Mouse (Mus musculus) midbrain, embryonic 14.5 days (tissue): ENCODE results near the gene Mynn. TPM values are rescaled to one million over a fixed set of nuclear protein-coding genes. Genes with fewer than 3 reads are reported as not detected.
"Not testable (repeated sequence)": the region's sequence is repeated elsewhere in the genome, so short reads cannot be mapped to it uniquely, and the experiment has no call there.

Experiments used
- ATAC-seq: fragments of 200-750 bp; cut with Nextera tagmentation; 2 replicates; pipeline ENCODE4 v1.8.0; 2017; ENCODE audit warnings: moderate number of reproducible peaks, moderate library complexity; ENCODE audit not compliant: low FRiP score, low TSS enrichment
- DNase-seq: peaks from one replicate; pipeline ENCODE4 v3.0.0-alpha.2; 2015
- H3K27ac ChIP-seq: fragments of 300-500 bp; sonication (generic); replicated peaks from 2 replicates; pipeline ENCODE4 v1.5.1; 2014; ENCODE audit warnings: mild to moderate bottlenecking, low read depth, low read length, moderate library complexity
- H3K27me3 ChIP-seq: fragments of 300-500 bp; sonication (generic); 2 replicates; pipeline ENCODE4 v1.6.1; 2014; ENCODE audit warnings: low read length, control low read depth, mixed read lengths; ENCODE audit not compliant: control insufficient read depth, insufficient read depth
- H3K36me3 ChIP-seq: fragments of 300-500 bp; sonication (generic); 2 replicates; pipeline ENCODE4 v1.6.1; 2014; ENCODE audit warnings: low read length, control low read depth; ENCODE audit not compliant: control insufficient read depth, insufficient read depth
- H3K4me1 ChIP-seq: fragments of 300-500 bp; sonication (generic); 2 replicates; pipeline ENCODE4 v1.6.1; 2014; ENCODE audit warnings: mild to moderate bottlenecking, antibody characterized with exemption, low read length, control low read depth; ENCODE audit not compliant: control insufficient read depth, insufficient read depth
- H3K4me2 ChIP-seq: fragments of 300-500 bp; sonication (generic); 2 replicates; pipeline ENCODE4 v1.6.1; 2014; ENCODE audit warnings: mild to moderate bottlenecking, low read length, moderate library complexity
- H3K4me3 ChIP-seq: fragments of 300-500 bp; sonication (generic); replicated peaks from 2 replicates; pipeline ENCODE4 v1.5.1; 2014; ENCODE audit warnings: low read depth, low read length
- H3K9ac ChIP-seq: fragments of 300-500 bp; sonication (generic); replicated peaks from 2 replicates; pipeline ENCODE4 v1.6.1; 2014; ENCODE audit warnings: mild to moderate bottlenecking, low read length, moderate library complexity
- H3K9me3 ChIP-seq: fragments of 300-500 bp; sonication (generic); 2 replicates; pipeline ENCODE4 v1.6.1; 2016; ENCODE audit warnings: low read length, control low read depth, mixed read lengths; ENCODE audit not compliant: control insufficient read depth
- WGBS: fragments of 180-500 bp; shearing (Covaris S2); extraction: QIAGEN DNeasy Blood & Tissue Kit; methylation state at CpG from one replicate; pipeline ENCODE4 v1.1.7; 2014; 5-methylcytosine and 5-hydroxymethylcytosine counted together
- polyA plus RNA-seq: library from polyadenylated mRNA; unstranded; fragments of >200 nt; fragmentation: Nextera tagmentation; extraction: Ambion mirVana; gene quantifications from 2 replicates; pipeline ENCODE4 v1.2.1, GENCODE M21; 2014

The Mynn gene
- 32.8 and 41.8 TPM in 2 replicates for polyA plus RNA-seq

- H3K4me1 ChIP-seq = peaks cover 6% of the 10 kb centered on the region
- peaks cover 26% of the 10 kb centered on the region for H3K36me3 ChIP-seq
- ATAC-seq (peak; percentile 95), DNase-seq (peak; percentile 97)
- WGBS = under 1% methylated on average over 39 of the region's 40 CpGs
- H3K9me3 ChIP-seq = no peaks in the 10 kb centered on the region
- H3K4me2 ChIP-seq = peak within 1 kb of the TSS; percentile 80
- peak within 1 kb of the TSS; percentile 80 for H3K4me3 ChIP-seq
- H3K27me3 ChIP-seq = no peaks in the 10 kb centered on the region; the same call in 1 of the 2 replicates
- peak within 1 kb of the TSS; percentile 77 for H3K9ac ChIP-seq
- peak within 1 kb of the TSS; percentile 96 for H3K27ac ChIP-seq
Observed at GRCm38 (mm10) chr3:30602065-30602739, at the start of gene Mynn. Mynn (plus strand) TSS chr3:30602065.

GRCm38 (mm10) chr3:30553741-30554140, 48.1 kb upstream of the Mynn start:
- no peak overlapping the region for H3K27ac ChIP-seq
- no peak overlapping the region for H3K4me2 ChIP-seq
- no peaks in the 10 kb centered on the region for H3K4me1 ChIP-seq
- no peaks in the 10 kb centered on the region for H3K9me3 ChIP-seq
- ATAC-seq = no peak
- 57% methylated on average over 6 of the region's 6 CpGs for WGBS
- H3K4me3 ChIP-seq = no peak overlapping the region
- H3K36me3 ChIP-seq = no peaks in the 10 kb centered on the region
- no peak overlapping the region for H3K9ac ChIP-seq
- DNase-seq = no peak
- H3K27me3 ChIP-seq = no peaks in the 10 kb centered on the region

DNA sequence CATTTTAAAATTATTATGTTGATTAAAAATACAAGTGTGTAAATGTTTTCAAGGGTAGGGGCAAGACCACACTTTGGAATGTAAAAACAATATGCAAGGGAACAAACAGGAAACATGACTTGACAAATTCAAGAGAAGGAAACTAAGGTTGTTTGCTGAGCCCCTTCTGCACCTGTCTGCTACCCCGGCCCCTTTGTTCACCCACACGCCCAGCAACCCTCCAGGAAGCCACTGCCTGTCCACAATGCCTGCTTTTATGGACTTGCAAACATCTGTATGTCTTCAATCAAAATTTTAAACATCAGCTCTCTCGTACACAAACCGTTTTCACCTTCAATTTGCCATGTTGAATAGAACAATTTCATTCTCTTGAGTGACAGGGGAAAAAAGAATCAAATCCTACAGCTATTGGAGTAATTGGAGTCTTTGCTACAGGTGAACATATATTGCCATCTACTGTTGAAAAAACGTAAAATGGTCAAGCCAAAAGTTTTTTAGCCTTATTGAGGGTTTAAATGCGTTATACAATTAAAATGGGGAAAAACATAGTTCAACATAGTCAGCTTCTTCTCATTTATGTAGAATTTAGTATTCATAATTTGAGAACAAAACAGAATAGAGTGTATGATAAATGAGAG, 41.1 kb upstream of the Mynn start:
- H3K4me3 ChIP-seq = no peak overlapping the region
- ATAC-seq (no peak), DNase-seq (peak; percentile 73)
- H3K9ac ChIP-seq = no peak overlapping the region
- no peak overlapping the region for H3K4me2 ChIP-seq
- whole genome bisulfite sequencing = 51% methylated on average over 6 of the region's 6 CpGs
- no peaks in the 10 kb centered on the region for H3K36me3 ChIP-seq
- H3K27ac ChIP-seq = no peak overlapping the region
- H3K27me3 ChIP-seq = no peaks in the 10 kb centered on the region
- H3K9me3 ChIP-seq = no peaks in the 10 kb centered on the region
- H3K4me1 ChIP-seq = no peaks in the 10 kb centered on the region

GRCm38 (mm10) chr3:30566333-30566732, 35.5 kb upstream of the Mynn start:
- H3K36me3 ChIP-seq, ATAC-seq, H3K27me3 ChIP-seq, H3K9me3 ChIP-seq, H3K4me2 ChIP-seq, H3K4me1 ChIP-seq, H3K27ac ChIP-seq, DNase-seq, H3K9ac ChIP-seq, H3K4me3 ChIP-seq: not testable (repeated sequence)
- 0% methylated on average over 1 of the region's 2 CpGs for WGBS

- 10% methylated on average over 2 of the region's 2 CpGs for WGBS
- no peaks in the 10 kb centered on the region for H3K36me3 ChIP-seq
- H3K9ac ChIP-seq = no peak overlapping the region
- no peaks in the 10 kb centered on the region for H3K4me1 ChIP-seq
- H3K27me3 ChIP-seq = no peaks in the 10 kb centered on the region
- H3K4me3 ChIP-seq = no peak overlapping the region
- H3K9me3 ChIP-seq = no peaks in the 10 kb centered on the region
- no peak overlapping the region for H3K27ac ChIP-seq
- ATAC-seq (no peak), DNase-seq (no peak)
- H3K4me2 ChIP-seq = no peak overlapping the region
Observed at GRCm38 (mm10) chr3:30573549-30573948, 28.3 kb upstream of the Mynn start.

DNA sequence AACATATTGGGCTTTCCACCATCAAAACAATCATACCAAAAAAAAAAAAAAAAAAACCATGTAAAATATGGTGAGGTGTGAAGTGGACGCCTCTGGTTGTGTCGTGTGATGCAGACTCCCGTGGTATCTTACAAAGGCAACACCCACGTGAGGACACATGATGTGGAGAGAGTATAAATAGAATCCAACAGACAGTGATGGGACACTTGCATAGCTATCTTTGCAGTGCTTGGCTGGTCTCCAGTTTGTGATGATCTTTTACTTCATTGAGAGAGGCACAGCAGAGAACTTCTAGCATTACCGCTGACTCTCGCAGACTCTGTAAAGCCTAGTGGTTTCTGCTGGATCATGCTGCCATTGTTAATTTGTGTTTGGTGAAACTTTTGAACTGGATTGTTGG, 13.0 kb upstream of the Mynn start:
- no peaks in the 10 kb centered on the region for H3K4me1 ChIP-seq
- H3K27ac ChIP-seq = no peak overlapping the region
- WGBS = 88% methylated on average over 6 of the region's 6 CpGs
- H3K9me3 ChIP-seq = no peaks in the 10 kb centered on the region
- no peaks in the 10 kb centered on the region for H3K36me3 ChIP-seq
- ATAC-seq = no peak
- no peaks in the 10 kb centered on the region for H3K27me3 ChIP-seq
- H3K4me2 ChIP-seq = no peak overlapping the region
- no peak for DNase-seq
- H3K9ac ChIP-seq = no peak overlapping the region
- no peak overlapping the region for H3K4me3 ChIP-seq

DNA sequence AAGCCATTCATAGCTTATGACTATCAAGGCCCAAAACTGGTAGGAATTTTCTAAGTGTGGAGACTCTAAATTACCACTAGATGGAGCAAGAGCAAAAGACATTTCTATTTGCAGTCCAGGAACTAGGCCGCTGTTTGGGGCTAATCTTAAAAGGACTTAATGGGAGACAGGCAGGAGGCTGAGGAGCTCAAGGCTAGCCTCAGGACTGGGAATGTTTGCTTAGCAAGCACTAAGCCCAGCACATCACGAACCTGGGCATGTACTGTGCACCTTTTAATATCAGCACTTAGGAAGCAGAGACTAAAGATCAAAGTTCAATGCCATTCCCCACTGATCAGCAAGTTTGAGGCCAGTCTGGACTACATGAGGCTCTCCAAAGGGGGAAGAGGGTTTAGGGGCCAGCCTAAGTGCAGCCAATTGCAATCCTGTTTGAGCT, 9.4 kb upstream of the Mynn start:
- H3K9ac ChIP-seq = no peak overlapping the region
- ATAC-seq (peak; percentile 41; the same call in 1 of the 2 replicates), DNase-seq (peak; percentile 89)
- H3K27me3 ChIP-seq = no peaks in the 10 kb centered on the region
- H3K4me3 ChIP-seq = no peak overlapping the region
- no peaks in the 10 kb centered on the region for H3K4me1 ChIP-seq
- no peaks in the 10 kb centered on the region for H3K9me3 ChIP-seq
- no peak overlapping the region for H3K4me2 ChIP-seq
- H3K27ac ChIP-seq = no peak overlapping the region
- no peaks in the 10 kb centered on the region for H3K36me3 ChIP-seq
- WGBS = 1% methylated on average over 2 of the region's 2 CpGs

- no peak for ATAC-seq
- 75% methylated on average over 4 of the region's 4 CpGs for WGBS
- Histone ChIP-seq H3K4me1 (no peaks in the 10 kb centered on the region), H3K27me3 (no peaks in the 10 kb centered on the region; the same call in 1 of the 2 replicates), H3K27ac (no peak overlapping the region), H3K4me2 (no peak overlapping the region), H3K9me3 (no peaks in the 10 kb centered on the region), H3K4me3 (no peak overlapping the region), H3K9ac (no peak overlapping the region), H3K36me3 (no peaks in the 10 kb centered on the region)
- peak; percentile 35 for DNase-seq
Observed at GRCm38 (mm10) chr3:30593719-30594485, 8.0 kb upstream of the Mynn start.
